Mouse (Mus musculus) cerebral cortex, adult 2 months (tissue): ENCODE results near the gene Man2a1.

Experiments used
- WGBS: fragments of 180-500 bp; shearing (Covaris S2); methylation state at CpG from one replicate; pipeline ENCODE4 v1.1.7; 2018; 5-methylcytosine and 5-hydroxymethylcytosine counted together

The Man2a1 gene

GRCm38 (mm10) chr17:64628796-64629195, 28.3 kb downstream of the Man2a1 start:
- 56% methylated on average over 5 of the region's 5 CpGs for WGBS

- 84% methylated on average over 5 of the region's 5 CpGs for WGBS
These were observed 28.9 kb downstream of the Man2a1 start for GRCm38 (mm10) chr17:64629486-64629885.

GRCm38 (mm10) chr17:64630506-64630905, 30.0 kb downstream of the Man2a1 start:
- 62% methylated on average over 12 of the region's 12 CpGs for WGBS

- WGBS = 55% methylated on average over 8 of the region's 8 CpGs
These were observed 37.5 kb downstream of the Man2a1 start for GRCm38 (mm10) chr17:64637868-64638537.

GRCm38 (mm10) chr17:64641376-64641775, 40.8 kb downstream of the Man2a1 start:
- WGBS = 95% methylated on average over 3 of the region's 3 CpGs

- WGBS = 65% methylated on average over 7 of the region's 7 CpGs
These were observed 43.1 kb downstream of the Man2a1 start for GRCm38 (mm10) chr17:64643644-64644043.

GRCm38 (mm10) chr17:64644888-64645605, 44.5 kb downstream of the Man2a1 start:
- WGBS = 86% methylated on average over 8 of the region's 8 CpGs

GRCm38 (mm10) chr17:64647396-64647795, 46.9 kb downstream of the Man2a1 start:
- 74% methylated on average over 9 of the region's 9 CpGs for WGBS

- WGBS = 62% methylated on average over 9 of the region's 9 CpGs
These were observed 50.2 kb downstream of the Man2a1 start for GRCm38 (mm10) chr17:64650702-64651101.

GRCm38 (mm10) chr17:64653621-64654020, 53.1 kb downstream of the Man2a1 start:
- 100% methylated on average over 2 of the region's 2 CpGs for WGBS

GRCm38 (mm10) chr17:64659682-64660081, 59.1 kb downstream of the Man2a1 start:
- 89% methylated on average over 4 of the region's 4 CpGs for WGBS

- 46% methylated on average over 4 of the region's 4 CpGs for WGBS
These were observed 66.0 kb downstream of the Man2a1 start for GRCm38 (mm10) chr17:64666518-64666917.

GRCm38 (mm10) chr17:64668504-64668903, 68.0 kb downstream of the Man2a1 start:
- WGBS = 70% methylated on average over 5 of the region's 5 CpGs

- 84% methylated on average over 1 of the region's 1 CpGs for WGBS
These were observed 73.9 kb downstream of the Man2a1 start for GRCm38 (mm10) chr17:64674401-64674800.

- WGBS = 93% methylated on average over 6 of the region's 6 CpGs
These were observed 74.4 kb downstream of the Man2a1 start for GRCm38 (mm10) chr17:64674980-64675379.

GRCm38 (mm10) chr17:64676735-64677469, 76.4 kb downstream of the Man2a1 start:
- 46% methylated on average over 10 of the region's 10 CpGs for WGBS

- 92% methylated on average over 3 of the region's 3 CpGs for WGBS
These were observed 80.9 kb downstream of the Man2a1 start for GRCm38 (mm10) chr17:64681461-64681860.

GRCm38 (mm10) chr17:64681927-64682326, 81.4 kb downstream of the Man2a1 start:
- 70% methylated on average over 2 of the region's 2 CpGs for WGBS

- 86% methylated on average over 4 of the region's 4 CpGs for WGBS
These were observed 83.6 kb downstream of the Man2a1 start for GRCm38 (mm10) chr17:64684088-64684487.

GRCm38 (mm10) chr17:64685216-64685903, 84.8 kb downstream of the Man2a1 start:
- whole genome bisulfite sequencing = 58% methylated on average over 6 of the region's 6 CpGs

GRCm38 (mm10) chr17:64689614-64690013, 89.1 kb downstream of the Man2a1 start:
- 64% methylated on average over 3 of the region's 3 CpGs for WGBS

- 68% methylated on average over 10 of the region's 10 CpGs for WGBS
These were observed 96.8 kb downstream of the Man2a1 start for GRCm38 (mm10) chr17:64697277-64697831.
